Mouse (Mus musculus): ENCODE data around the gene Afdn. TPM values are rescaled to one million over a fixed set of nuclear protein-coding genes. Genes with fewer than 3 reads are reported as not detected.

Afdn gene
- 64.3 and 67.6 TPM in 2 replicates for polyA plus RNA-seq (2014; fragmentation: Nextera tagmentation; extraction: Ambion mirVana)

DNA sequence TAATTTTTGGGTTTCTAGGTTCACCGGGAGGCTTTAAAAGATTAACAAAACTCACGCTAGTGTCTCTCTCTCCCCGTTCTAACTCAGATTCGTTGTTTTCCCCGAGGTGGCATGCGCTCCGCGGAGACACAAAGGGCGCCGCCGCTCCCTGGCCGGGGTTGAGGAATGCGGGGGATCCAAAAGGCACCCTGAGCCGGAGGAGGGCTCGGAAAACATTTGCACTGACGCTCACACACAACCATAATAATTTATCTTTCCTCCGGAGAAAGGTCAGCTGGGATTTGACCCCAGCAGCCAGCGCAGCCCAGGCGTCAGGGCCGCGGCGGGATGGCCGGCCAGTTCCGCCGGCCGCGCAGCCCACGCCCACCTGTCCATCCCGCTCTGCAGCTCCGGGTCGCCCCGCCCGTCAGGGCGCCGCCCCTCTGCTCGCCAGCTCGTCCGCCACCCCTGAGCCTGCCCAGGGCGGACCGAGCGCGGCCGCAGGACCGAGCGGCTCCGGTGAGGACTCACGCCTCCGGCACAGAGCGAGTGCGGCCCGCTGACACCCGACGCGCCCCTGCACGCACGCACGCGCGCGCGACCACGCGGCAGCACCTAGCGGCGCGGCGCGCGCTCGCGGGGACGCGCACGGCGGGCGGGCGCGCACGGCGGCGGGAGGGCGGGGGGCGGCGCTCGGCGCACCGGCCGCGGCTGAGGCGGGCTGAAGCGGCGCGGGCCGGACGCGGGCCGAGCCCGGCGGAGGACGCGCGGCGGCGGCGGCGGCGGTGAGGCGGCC lies at the start of gene Afdn:
Gene Afdn, plus strand, starts transcription at position 687 of the 775 bp plus-strand sequence.
- H3K4me2 ChIP-seq (ENCODE audit: low read depth, low read length) = peak within 1 kb of the TSS; percentile 100

DNA sequence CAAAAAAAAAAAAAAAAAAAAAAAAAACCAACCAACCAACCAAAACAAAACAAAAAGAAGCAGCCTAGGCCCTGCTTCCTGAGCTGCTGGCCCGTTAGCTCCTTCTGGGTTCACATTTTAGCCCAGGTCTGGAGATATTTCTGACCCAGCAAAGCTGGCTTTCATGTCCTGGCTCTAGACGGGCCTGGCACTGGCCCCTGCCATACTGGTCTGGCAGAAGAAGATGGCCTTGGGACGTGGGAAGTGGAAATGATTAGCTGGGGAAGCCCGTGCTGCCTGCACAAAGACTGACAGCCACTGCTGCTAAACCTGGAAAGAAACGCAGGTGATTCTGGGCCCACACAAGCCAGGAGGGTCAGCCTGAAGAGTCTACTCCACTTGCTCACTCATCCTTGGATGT lies 49.2 kb upstream of the Afdn start:
- Histone ChIP-seq H3K9ac (replicated peaks; ENCODE audit: low read length) (no peak overlapping the region), H3K27ac (replicated peaks; ENCODE audit: low read depth, low read length) (no peak overlapping the region), H3K36me3 (replicated peaks; ENCODE audit: control insufficient read depth, insufficient read depth, low read depth, low read length) (no peaks in the 10 kb centered on the region), H3K4me1 (ENCODE audit: control insufficient read depth, insufficient read depth, low read length) (no peaks in the 10 kb centered on the region), H3K9me3 (replicated peaks; ENCODE audit: control insufficient read depth, low read length) (no peaks in the 10 kb centered on the region), H3K4me2 (ENCODE audit: low read depth, low read length) (no peak overlapping the region), H3K27me3 (ENCODE audit: control insufficient read depth, insufficient read depth, low read length) (no peaks in the 10 kb centered on the region), H3K4me3 (ENCODE audit: low read depth, low read length) (no peak overlapping the region)
- ATAC-seq (replicated peaks; ENCODE audit: insufficient number of reproducible peaks, low FRiP score, low TSS enrichment, low read depth) (no peak), DNase-seq (ENCODE audit: low spot score) (no peak)
- 66% methylated on average over 5 of the region's 5 CpGs for WGBS

More for the DNA sequence above, at the start of gene Afdn:
- Histone ChIP-seq H3K36me3 (replicated peaks; ENCODE audit: control insufficient read depth, insufficient read depth, low read depth, low read length) (no peaks in the 10 kb centered on the region), H3K9ac (replicated peaks; ENCODE audit: low read length) (peak within 1 kb of the TSS; percentile 83), H3K27me3 (ENCODE audit: control insufficient read depth, insufficient read depth, low read length) (no peaks in the 10 kb centered on the region; the same call in 1 of the 2 replicates), H3K4me1 (ENCODE audit: control insufficient read depth, insufficient read depth, low read length) (no peaks in the 10 kb centered on the region), H3K27ac (replicated peaks; ENCODE audit: low read depth, low read length) (peak within 1 kb of the TSS; percentile 82), H3K4me3 (ENCODE audit: low read depth, low read length) (peak within 1 kb of the TSS; percentile 90), H3K9me3 (replicated peaks; ENCODE audit: control insufficient read depth, low read length) (no peaks in the 10 kb centered on the region)
- WGBS = under 1% methylated on average over 55 of the region's 108 CpGs
- ATAC-seq (replicated peaks; ENCODE audit: insufficient number of reproducible peaks, low FRiP score, low TSS enrichment, low read depth) (peak; percentile 95), DNase-seq (ENCODE audit: low spot score) (peak; percentile 84)

DNA sequence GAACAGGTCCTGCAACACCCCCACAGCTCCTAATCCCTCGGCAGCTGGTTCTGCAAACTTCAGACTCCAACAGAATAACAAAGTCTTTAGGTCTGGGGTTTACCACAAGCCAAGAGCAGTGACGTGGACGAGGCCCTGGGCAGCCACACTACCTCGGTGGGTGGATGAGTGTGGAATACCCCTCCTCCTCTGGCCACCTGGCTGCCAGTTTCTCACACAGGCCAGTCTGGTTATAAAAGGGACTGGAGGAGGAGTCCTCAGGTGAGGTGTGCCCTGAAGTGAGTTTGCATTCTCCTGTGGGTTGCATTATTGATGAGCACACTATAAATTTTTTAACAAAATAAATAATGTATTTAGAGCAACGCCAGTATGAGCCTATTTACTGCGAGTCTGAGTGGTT lies 48.2 kb upstream of the Afdn start:
- no peak overlapping the region for H3K27ac ChIP-seq (replicated peaks; ENCODE audit: low read depth, low read length)
- H3K4me2 ChIP-seq (ENCODE audit: low read depth, low read length) = no peak overlapping the region
- H3K9me3 ChIP-seq (replicated peaks; ENCODE audit: control insufficient read depth, low read length) = no peaks in the 10 kb centered on the region
- no peak overlapping the region for H3K4me3 ChIP-seq (ENCODE audit: low read depth, low read length)
- H3K36me3 ChIP-seq (replicated peaks; ENCODE audit: control insufficient read depth, insufficient read depth, low read depth, low read length) = no peaks in the 10 kb centered on the region
- no peaks in the 10 kb centered on the region for H3K27me3 ChIP-seq (ENCODE audit: control insufficient read depth, insufficient read depth, low read length)
- DNase-seq (ENCODE audit: low spot score) = no peak
- ATAC-seq (replicated peaks; ENCODE audit: insufficient number of reproducible peaks, low FRiP score, low TSS enrichment, low read depth) = no peak
- H3K4me1 ChIP-seq (ENCODE audit: control insufficient read depth, insufficient read depth, low read length) = no peaks in the 10 kb centered on the region
- no peak overlapping the region for H3K9ac ChIP-seq (replicated peaks; ENCODE audit: low read length)
- 84% methylated on average over 6 of the region's 6 CpGs for WGBS

DNA sequence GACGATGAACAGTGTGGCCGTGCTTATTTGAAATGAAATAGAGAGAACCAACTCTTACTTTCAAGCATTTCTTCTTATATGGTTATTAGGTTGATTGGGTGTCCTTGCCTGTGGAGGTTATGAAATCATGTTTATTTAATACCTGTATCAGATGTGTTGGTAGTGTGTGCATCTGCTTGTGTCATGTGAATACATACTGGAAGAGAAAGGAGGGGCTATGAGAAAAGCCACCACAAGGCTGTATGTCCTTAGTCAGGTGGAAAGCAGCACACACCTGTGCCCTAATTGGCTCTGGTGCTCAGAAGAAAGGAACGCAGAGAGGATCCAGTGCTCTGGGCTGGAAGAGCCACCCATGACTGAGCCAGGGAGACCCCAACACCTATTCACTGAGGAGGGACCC lies 47.8 kb upstream of the Afdn start:
- no peak overlapping the region for H3K9ac ChIP-seq (replicated peaks; ENCODE audit: low read length)
- H3K27ac ChIP-seq (replicated peaks; ENCODE audit: low read depth, low read length) = no peak overlapping the region
- no peaks in the 10 kb centered on the region for H3K27me3 ChIP-seq (ENCODE audit: control insufficient read depth, insufficient read depth, low read length)
- H3K4me3 ChIP-seq (ENCODE audit: low read depth, low read length) = no peak overlapping the region
- no peak for DNase-seq (ENCODE audit: low spot score)
- H3K4me2 ChIP-seq (ENCODE audit: low read depth, low read length) = no peak overlapping the region
- 95% methylated on average over 3 of the region's 3 CpGs for WGBS
- no peak for ATAC-seq (replicated peaks; ENCODE audit: insufficient number of reproducible peaks, low FRiP score, low TSS enrichment, low read depth)
- no peaks in the 10 kb centered on the region for H3K9me3 ChIP-seq (replicated peaks; ENCODE audit: control insufficient read depth, low read length)
- H3K4me1 ChIP-seq (ENCODE audit: control insufficient read depth, insufficient read depth, low read length) = no peaks in the 10 kb centered on the region
- no peaks in the 10 kb centered on the region for H3K36me3 ChIP-seq (replicated peaks; ENCODE audit: control insufficient read depth, insufficient read depth, low read depth, low read length)

DNA sequence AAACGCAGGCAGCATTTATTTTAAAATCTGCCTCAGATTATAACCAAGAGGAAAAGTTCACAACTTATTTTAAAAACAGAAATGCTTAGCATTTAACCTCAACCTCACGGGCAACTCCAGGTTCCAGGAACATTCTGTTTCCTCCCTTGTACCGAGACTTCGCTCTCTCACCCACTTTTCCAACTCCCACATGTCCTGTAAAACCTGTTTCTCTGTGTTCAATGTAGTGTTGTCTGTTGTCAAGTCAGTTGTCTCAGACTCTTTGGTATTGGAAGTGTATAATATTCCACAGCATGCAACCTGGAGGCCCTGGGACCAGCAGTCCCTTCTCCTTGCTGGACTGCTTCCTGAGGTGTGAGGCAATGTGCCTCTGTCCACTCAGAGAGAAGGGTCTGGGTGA lies 46.2 kb upstream of the Afdn start:
- H3K4me3 ChIP-seq (ENCODE audit: low read depth, low read length) = no peak overlapping the region
- H3K9me3 ChIP-seq (replicated peaks; ENCODE audit: control insufficient read depth, low read length) = no peaks in the 10 kb centered on the region
- DNase-seq (ENCODE audit: low spot score) = no peak
- no peak overlapping the region for H3K4me2 ChIP-seq (ENCODE audit: low read depth, low read length)
- H3K36me3 ChIP-seq (replicated peaks; ENCODE audit: control insufficient read depth, insufficient read depth, low read depth, low read length) = no peaks in the 10 kb centered on the region
- no peak overlapping the region for H3K27ac ChIP-seq (replicated peaks; ENCODE audit: low read depth, low read length)
- WGBS = 86% methylated on average over 4 of the region's 4 CpGs
- ATAC-seq (replicated peaks; ENCODE audit: insufficient number of reproducible peaks, low FRiP score, low TSS enrichment, low read depth) = no peak
- H3K4me1 ChIP-seq (ENCODE audit: control insufficient read depth, insufficient read depth, low read length) = no peaks in the 10 kb centered on the region
- H3K9ac ChIP-seq (replicated peaks; ENCODE audit: low read length) = no peak overlapping the region
- no peaks in the 10 kb centered on the region for H3K27me3 ChIP-seq (ENCODE audit: control insufficient read depth, insufficient read depth, low read length)

DNA sequence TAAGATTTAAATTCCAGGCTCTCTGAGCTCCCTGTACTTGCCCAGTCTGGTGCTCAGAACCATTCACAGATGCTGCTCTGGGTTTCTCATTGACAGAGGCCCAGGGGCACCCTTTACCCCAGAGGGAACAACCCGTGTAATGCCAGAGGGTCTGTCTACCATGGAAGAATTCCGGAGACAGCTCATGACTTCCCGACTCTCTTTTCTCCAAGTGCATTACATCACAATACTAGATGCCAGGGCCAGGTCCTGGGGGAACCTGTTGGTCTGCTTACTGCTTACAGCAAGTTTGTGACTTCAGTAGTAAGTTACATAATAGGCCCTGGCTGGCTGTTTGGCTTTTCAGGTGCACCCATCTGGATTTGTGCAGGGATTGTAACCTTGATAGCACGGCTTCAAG lies 45.7 kb upstream of the Afdn start:
- Histone ChIP-seq H3K9ac (replicated peaks; ENCODE audit: low read length) (no peak overlapping the region), H3K9me3 (replicated peaks; ENCODE audit: control insufficient read depth, low read length) (no peaks in the 10 kb centered on the region), H3K27me3 (ENCODE audit: control insufficient read depth, insufficient read depth, low read length) (no peaks in the 10 kb centered on the region), H3K27ac (replicated peaks; ENCODE audit: low read depth, low read length) (no peak overlapping the region), H3K4me3 (ENCODE audit: low read depth, low read length) (no peak overlapping the region), H3K36me3 (replicated peaks; ENCODE audit: control insufficient read depth, insufficient read depth, low read depth, low read length) (no peaks in the 10 kb centered on the region), H3K4me2 (ENCODE audit: low read depth, low read length) (no peak overlapping the region), H3K4me1 (ENCODE audit: control insufficient read depth, insufficient read depth, low read length) (no peaks in the 10 kb centered on the region)
- ATAC-seq (replicated peaks; ENCODE audit: insufficient number of reproducible peaks, low FRiP score, low TSS enrichment, low read depth) (no peak), DNase-seq (ENCODE audit: low spot score) (no peak)
- 69% methylated on average over 4 of the region's 4 CpGs for WGBS

DNA sequence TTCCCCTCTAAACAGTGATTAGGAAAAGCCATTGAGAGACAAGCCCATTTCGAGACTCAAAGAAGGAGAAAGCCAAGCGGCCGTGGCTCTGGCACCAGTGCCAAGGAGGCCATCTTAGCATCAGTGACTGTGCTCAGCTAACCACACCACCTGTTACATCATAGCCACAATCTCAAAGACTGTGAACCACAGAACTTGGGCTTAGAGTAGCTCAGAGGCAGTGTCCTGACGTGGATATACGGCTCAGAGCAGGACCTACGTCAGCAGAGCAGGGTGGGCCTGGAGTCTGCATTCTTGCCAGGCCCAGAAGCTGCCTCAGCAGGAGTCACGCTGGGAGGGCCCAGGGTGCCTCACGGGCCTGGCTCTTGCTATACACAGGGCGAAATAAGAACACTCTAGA lies 44.8 kb upstream of the Afdn start:
- no peak overlapping the region for H3K4me3 ChIP-seq (ENCODE audit: low read depth, low read length)
- ATAC-seq (replicated peaks; ENCODE audit: insufficient number of reproducible peaks, low FRiP score, low TSS enrichment, low read depth) (no peak), DNase-seq (ENCODE audit: low spot score) (no peak)
- H3K9me3 ChIP-seq (replicated peaks; ENCODE audit: control insufficient read depth, low read length) = no peaks in the 10 kb centered on the region
- no peak overlapping the region for H3K4me2 ChIP-seq (ENCODE audit: low read depth, low read length)
- H3K9ac ChIP-seq (replicated peaks; ENCODE audit: low read length) = no peak overlapping the region
- no peak overlapping the region for H3K27ac ChIP-seq (replicated peaks; ENCODE audit: low read depth, low read length)
- no peaks in the 10 kb centered on the region for H3K36me3 ChIP-seq (replicated peaks; ENCODE audit: control insufficient read depth, insufficient read depth, low read depth, low read length)
- no peaks in the 10 kb centered on the region for H3K4me1 ChIP-seq (ENCODE audit: control insufficient read depth, insufficient read depth, low read length)
- WGBS = 79% methylated on average over 9 of the region's 9 CpGs
- H3K27me3 ChIP-seq (ENCODE audit: control insufficient read depth, insufficient read depth, low read length) = no peaks in the 10 kb centered on the region

DNA sequence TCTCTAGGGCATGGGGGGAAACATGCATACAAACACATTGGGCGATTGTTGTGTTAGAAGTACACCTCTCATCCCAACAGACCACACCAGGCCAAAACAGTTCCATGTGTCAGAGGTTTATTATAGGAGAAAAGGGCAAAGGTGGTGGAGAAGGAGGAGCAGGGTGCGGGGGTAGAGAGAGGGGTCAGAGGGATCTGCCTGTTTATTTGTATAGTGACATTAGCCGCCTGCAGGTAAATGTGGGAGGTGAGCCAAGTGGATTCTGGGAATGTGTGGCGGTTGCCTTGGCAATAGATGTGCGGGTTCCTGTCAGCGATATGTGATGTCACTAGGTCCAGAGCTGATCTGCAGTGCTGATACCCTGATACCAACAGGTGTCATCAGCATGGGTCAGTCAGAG lies 44.0 kb upstream of the Afdn start:
- Histone ChIP-seq H3K4me1 (ENCODE audit: control insufficient read depth, insufficient read depth, low read length) (no peaks in the 10 kb centered on the region), H3K4me3 (ENCODE audit: low read depth, low read length) (no peak overlapping the region), H3K27ac (replicated peaks; ENCODE audit: low read depth, low read length) (no peak overlapping the region), H3K4me2 (ENCODE audit: low read depth, low read length) (no peak overlapping the region), H3K36me3 (replicated peaks; ENCODE audit: control insufficient read depth, insufficient read depth, low read depth, low read length) (no peaks in the 10 kb centered on the region), H3K9me3 (replicated peaks; ENCODE audit: control insufficient read depth, low read length) (no peaks in the 10 kb centered on the region), H3K9ac (replicated peaks; ENCODE audit: low read length) (no peak overlapping the region), H3K27me3 (ENCODE audit: control insufficient read depth, insufficient read depth, low read length) (no peaks in the 10 kb centered on the region)
- 73% methylated on average over 6 of the region's 6 CpGs for WGBS
- ATAC-seq (replicated peaks; ENCODE audit: insufficient number of reproducible peaks, low FRiP score, low TSS enrichment, low read depth) (no peak), DNase-seq (ENCODE audit: low spot score) (no peak)

Data from embryonic facial prominence, embryonic 11.5 days (tissue).